Mouse (Mus musculus) embryonic facial prominence, embryonic 14.5 days (tissue): Measurements from ENCODE around the gene Asrgl1. TPM values are rescaled to one million over a fixed set of nuclear protein-coding genes. Genes with fewer than 3 reads are reported as not detected.
"Not testable (repeated sequence)": the region's sequence is repeated elsewhere in the genome, so short reads cannot be mapped to it uniquely, and the experiment has no call there.

Source experiments
- ATAC-seq: fragments of 200-750 bp; cut with Nextera tagmentation; 2 replicates; pipeline ENCODE4 v1.8.0; 2017; ENCODE audit warnings: low read depth, moderate number of reproducible peaks, moderate TSS enrichment
- DNase-seq: peaks from one replicate; pipeline ENCODE4 v3.0.0-alpha.2; 2015; ENCODE audit warnings: low spot score
- H3K27ac ChIP-seq: fragments of 300-500 bp; sonication (generic); replicated peaks from 2 replicates; pipeline ENCODE4 v1.5.1; 2014; ENCODE audit warnings: low read depth, mild to moderate bottlenecking, low read length, moderate library complexity
- H3K27me3 ChIP-seq: fragments of 300-500 bp; sonication (generic); replicated peaks from 2 replicates; pipeline ENCODE4 v1.6.1; 2014; ENCODE audit warnings: low read length; ENCODE audit not compliant: control insufficient read depth, insufficient read depth
- H3K36me3 ChIP-seq: fragments of 300-500 bp; sonication (generic); 2 replicates; pipeline ENCODE4 v1.6.1; 2014; ENCODE audit warnings: low read length, mixed read lengths; ENCODE audit not compliant: control insufficient read depth, insufficient read depth
- H3K4me1 ChIP-seq: fragments of 300-500 bp; sonication (generic); 2 replicates; pipeline ENCODE4 v1.6.1; 2014; ENCODE audit warnings: antibody characterized with exemption, low read length; ENCODE audit not compliant: control insufficient read depth, insufficient read depth
- H3K4me2 ChIP-seq: fragments of 300-500 bp; sonication (generic); 2 replicates; pipeline ENCODE4 v1.6.1; 2014; ENCODE audit warnings: low read depth, mild to moderate bottlenecking, low read length, moderate library complexity, mixed read lengths
- H3K4me3 ChIP-seq: fragments of 300-500 bp; sonication (generic); 2 replicates; pipeline ENCODE4 v1.5.1; 2014; ENCODE audit warnings: low read depth, mild to moderate bottlenecking, low read length
- H3K9ac ChIP-seq: fragments of 300-500 bp; sonication (generic); 2 replicates; pipeline ENCODE4 v1.6.1; 2014; ENCODE audit warnings: low read depth, mild to moderate bottlenecking, low read length, moderate library complexity, mixed read lengths
- H3K9me3 ChIP-seq: fragments of 300-500 bp; sonication (generic); 2 replicates; pipeline ENCODE4 v1.6.1; 2016; ENCODE audit warnings: low read length; ENCODE audit not compliant: control insufficient read depth
- whole genome bisulfite sequencing: fragments of 180-500 bp; shearing (Covaris S2); extraction: QIAGEN DNeasy Blood & Tissue Kit; methylation state at CpG from one replicate; pipeline ENCODE4 v1.1.7; 2014; 5-methylcytosine and 5-hydroxymethylcytosine counted together
- polyA plus RNA-seq: library from polyadenylated mRNA; unstranded; fragments of >200 nt; fragmentation: Nextera tagmentation; extraction: Ambion mirVana; gene quantifications from 2 replicates; pipeline ENCODE4 v1.2.1, GENCODE M21; 2014

Gene Asrgl1
- polyA plus RNA-seq, 1 experiment from 2014 or later = 10.8 TPM

- Histone ChIP-seq H3K4me2 (no peak overlapping the region), H3K9me3 (no peaks in the 10 kb centered on the region), H3K9ac (no peak overlapping the region), H3K36me3 (no peaks in the 10 kb centered on the region), H3K4me1 (peaks cover 1% of the 10 kb centered on the region), H3K4me3 (no peak overlapping the region), H3K27ac (no peak overlapping the region), H3K27me3 (no peaks in the 10 kb centered on the region)
- DNase-seq = no peak
- 84% methylated on average over 8 of the region's 8 CpGs for WGBS
- no peak for ATAC-seq
Observed at GRCm38 (mm10) chr19:9099751-9100150, 35.7 kb downstream of the Asrgl1 start.

- H3K4me1 ChIP-seq = no peaks in the 10 kb centered on the region
- no peaks in the 10 kb centered on the region for H3K9me3 ChIP-seq
- no peak overlapping the region for H3K27ac ChIP-seq
- H3K27me3 ChIP-seq = no peaks in the 10 kb centered on the region
- DNase-seq = no peak
- no peak for ATAC-seq
- no peak overlapping the region for H3K4me2 ChIP-seq
- no peak overlapping the region for H3K4me3 ChIP-seq
- no peaks in the 10 kb centered on the region for H3K36me3 ChIP-seq
- H3K9ac ChIP-seq = no peak overlapping the region
- WGBS = 86% methylated on average over 13 of the region's 13 CpGs
Observed at GRCm38 (mm10) chr19:9097441-9097840, 38.0 kb downstream of the Asrgl1 start.

DNA sequence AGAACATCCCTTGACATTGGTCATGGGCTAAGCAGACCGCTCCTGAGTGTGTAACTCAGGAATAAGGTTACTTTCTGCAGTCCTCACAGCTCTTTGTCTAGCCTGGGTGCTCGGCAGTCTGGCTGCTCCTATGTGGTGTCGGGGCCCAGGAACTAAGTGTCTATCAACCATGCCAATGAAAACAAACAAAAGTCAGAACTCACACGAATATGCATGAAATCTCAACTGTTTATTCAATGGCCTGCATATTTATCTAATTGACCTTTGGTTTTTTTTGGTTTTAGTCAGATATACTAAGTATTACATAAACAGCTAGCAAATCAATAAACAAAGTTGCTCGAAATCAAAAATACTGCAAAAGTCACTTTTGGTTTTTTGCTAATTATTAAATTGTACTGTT, 40.3 kb downstream of the Asrgl1 start:
- WGBS = 62% methylated on average over 5 of the region's 5 CpGs
- Histone ChIP-seq H3K27ac (no peak overlapping the region), H3K9ac (no peak overlapping the region), H3K27me3 (no peaks in the 10 kb centered on the region), H3K9me3 (no peaks in the 10 kb centered on the region), H3K4me3 (no peak overlapping the region), H3K4me1 (no peaks in the 10 kb centered on the region), H3K36me3 (no peaks in the 10 kb centered on the region), H3K4me2 (no peak overlapping the region)
- DNase-seq (no peak), ATAC-seq (no peak)

DNA sequence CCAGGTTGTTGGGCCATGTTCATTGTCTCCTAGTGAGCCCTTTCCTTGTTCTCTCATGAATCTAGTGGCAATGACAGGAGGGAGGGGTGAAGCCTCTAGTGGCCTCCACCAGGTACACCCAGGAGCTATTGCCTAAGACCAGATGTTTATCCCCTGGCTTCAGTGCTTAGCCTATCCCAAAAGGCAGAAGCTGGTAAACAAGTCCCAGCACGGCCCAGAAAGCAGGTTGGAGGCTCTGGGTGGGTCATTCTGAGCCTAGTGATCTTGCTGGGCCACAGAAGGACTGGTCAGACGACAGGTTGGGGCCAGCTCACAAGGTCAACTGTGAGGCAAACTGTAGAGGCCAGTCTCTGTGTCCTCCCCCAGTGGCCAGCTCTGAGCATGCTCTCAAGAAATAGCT, 44.7 kb downstream of the Asrgl1 start:
- no peak overlapping the region for H3K27ac ChIP-seq
- H3K27me3 ChIP-seq = no peaks in the 10 kb centered on the region
- ATAC-seq (no peak), DNase-seq (no peak)
- no peak overlapping the region for H3K9ac ChIP-seq
- H3K9me3 ChIP-seq = no peaks in the 10 kb centered on the region
- H3K4me3 ChIP-seq = no peak overlapping the region
- no peak overlapping the region for H3K4me2 ChIP-seq
- 53% methylated on average over 1 of the region's 2 CpGs for WGBS
- no peaks in the 10 kb centered on the region for H3K36me3 ChIP-seq
- no peaks in the 10 kb centered on the region for H3K4me1 ChIP-seq

DNA sequence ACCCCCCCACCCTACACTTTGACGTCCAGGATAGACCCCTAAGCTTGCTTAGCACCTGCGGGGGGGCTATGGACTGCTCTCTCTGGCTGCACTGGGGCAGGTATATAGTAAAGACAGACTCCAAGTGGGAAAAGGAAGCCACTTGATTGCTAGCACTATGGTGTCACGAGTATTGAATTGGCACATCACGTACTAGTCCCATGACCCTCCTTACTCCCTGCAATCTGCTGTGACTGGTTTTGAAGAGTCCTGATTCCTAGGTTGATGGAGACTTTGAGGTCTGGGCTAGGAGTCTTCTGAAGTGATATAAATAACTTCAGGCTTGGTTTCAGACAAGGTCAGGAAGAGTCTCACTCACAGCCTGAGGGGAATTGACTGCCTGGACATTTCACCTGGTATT, 45.2 kb downstream of the Asrgl1 start:
- ATAC-seq (no peak), DNase-seq (no peak)
- Histone ChIP-seq H3K27me3 (no peaks in the 10 kb centered on the region), H3K4me1 (no peaks in the 10 kb centered on the region), H3K4me3 (no peak overlapping the region), H3K4me2 (no peak overlapping the region), H3K9me3 (no peaks in the 10 kb centered on the region), H3K36me3 (no peaks in the 10 kb centered on the region), H3K27ac (no peak overlapping the region), H3K9ac (no peak overlapping the region)
- WGBS = 74% methylated on average over 4 of the region's 4 CpGs

GRCm38 (mm10) chr19:9087821-9088220, 47.6 kb downstream of the Asrgl1 start, which contains the start of gene Scgb1a1:
TSS of gene Scgb1a1 (minus strand) at chr19:9087958.
- ATAC-seq = no peak
- H3K36me3 ChIP-seq = no peaks in the 10 kb centered on the region
- DNase-seq = no peak
- H3K4me2 ChIP-seq = no peak within 1 kb of the TSS
- H3K9me3 ChIP-seq = no peaks in the 10 kb centered on the region
- H3K4me1 ChIP-seq = no peaks in the 10 kb centered on the region
- no peaks in the 10 kb centered on the region for H3K27me3 ChIP-seq
- WGBS = 80% methylated on average over 4 of the region's 4 CpGs
- H3K9ac ChIP-seq = no peak within 1 kb of the TSS
- H3K4me3 ChIP-seq = no peak within 1 kb of the TSS
- H3K27ac ChIP-seq = no peak within 1 kb of the TSS

GRCm38 (mm10) chr19:9083892-9084291, 51.5 kb downstream of the Asrgl1 start:
- not testable (repeated sequence) for H3K4me2 ChIP-seq, H3K4me3 ChIP-seq, H3K27me3 ChIP-seq, H3K9ac ChIP-seq, H3K4me1 ChIP-seq, H3K36me3 ChIP-seq, H3K27ac ChIP-seq, H3K9me3 ChIP-seq, DNase-seq, ATAC-seq
- 78% methylated on average over 2 of the region's 2 CpGs for WGBS

GRCm38 (mm10) chr19:9083010-9083355, 52.5 kb downstream of the Asrgl1 start:
- Histone ChIP-seq H3K9me3 (no peaks in the 10 kb centered on the region), H3K4me3 (no peak overlapping the region), H3K27me3 (no peaks in the 10 kb centered on the region), H3K27ac (no peak overlapping the region), H3K4me2 (peak overlapping the region; percentile 45), H3K4me1 (0 out of 2 replicates have a peak, but pooled peaks cover 8% of the 10 kb centered on the region), H3K36me3 (no peaks in the 10 kb centered on the region), H3K9ac (peak overlapping the region; percentile 38; the same call in 1 of the 2 replicates)
- ATAC-seq = peak; percentile 27; the same call in 1 of the 2 replicates
- 85% methylated on average over 2 of the region's 2 CpGs for WGBS
- DNase-seq = no peak

GRCm38 (mm10) chr19:9082191-9083009, 53.0 kb downstream of the Asrgl1 start:
- Histone ChIP-seq H3K36me3 (no peaks in the 10 kb centered on the region), H3K9ac (peak overlapping the region; percentile 41; the same call in 1 of the 2 replicates), H3K27me3 (no peaks in the 10 kb centered on the region), H3K4me3 (no peak overlapping the region), H3K4me1 (peaks cover 8% of the 10 kb centered on the region; the same call in 1 of the 2 replicates), H3K27ac (no peak overlapping the region), H3K9me3 (no peaks in the 10 kb centered on the region), H3K4me2 (peak overlapping the region; percentile 45)
- ATAC-seq (peak; percentile 96), DNase-seq (peak; percentile 89)
- 19% methylated on average over 22 of the region's 23 CpGs for WGBS
